Mouse (Mus musculus) CH12.LX (cell line): Measurements from ENCODE around the gene Crocc. TPM values are rescaled to one million over a fixed set of nuclear protein-coding genes. Genes with fewer than 3 reads are reported as not detected.

Experiments used
- DNase-seq: peaks from one replicate; pipeline ENCODE4 v3.0.0-alpha.2; 2013; ENCODE audit errors: extremely low read depth
- H3K27ac ChIP-seq: 2 replicates; pipeline ENCODE4 v1.5.1; 2012; ENCODE audit warnings: low read depth, mild to moderate bottlenecking, control low read depth, moderate library complexity; ENCODE audit not compliant: insufficient read depth
- H3K27me3 ChIP-seq: replicated peaks from 2 replicates; pipeline ENCODE3; 2012; ENCODE audit warnings: inconsistent platforms
- H3K36me3 ChIP-seq, 2 experiments: replicated peaks in 1 of 2; 2 replicates each; pipeline versions ENCODE3 to v1.6.1; 2012; ENCODE audit warnings: inconsistent platforms in 1 of 2, low read length in 1 of 2, mild to moderate bottlenecking in 1 of 2, mixed read lengths in 1 of 2, moderate library complexity in 1 of 2; ENCODE audit not compliant: control insufficient read depth in 1 of 2, insufficient read depth in 1 of 2
- H3K4me1 ChIP-seq, 2 experiments: 2 replicates each; pipeline ENCODE4 v1.6.1; 2012; ENCODE audit warnings: inconsistent platforms in 1 of 2, moderate library complexity in 1 of 2; ENCODE audit not compliant: insufficient read depth in 2 of 2, control insufficient read depth in 1 of 2
- H3K4me2 ChIP-seq: 2 replicates; pipeline ENCODE4 v1.6.1; 2012; ENCODE audit warnings: low read depth, mild to moderate bottlenecking, control low read depth; ENCODE audit not compliant: poor library complexity, insufficient read depth, severe bottlenecking
- H3K4me3 ChIP-seq, 3 experiments: fragments of 150-350 bp in 1 of 3; sonication (generic) in 1 of 3; replicated peaks in 1 of 3; 2 replicates each; pipeline versions ENCODE3 to v1.5.1; 2011 to 2012; ENCODE audit warnings: low read depth in 2 of 3, low read length in 2 of 3, mild to moderate bottlenecking in 2 of 3, moderate library complexity in 2 of 3, control low read depth in 1 of 3, improper control_type of control experiment in 1 of 3, inconsistent platforms in 1 of 3, mixed read lengths in 1 of 3; ENCODE audit not compliant: poor library complexity in 1 of 3
- H3K79me2 ChIP-seq: replicated peaks from 2 replicates; pipeline ENCODE4 v1.6.1; 2012; ENCODE audit warnings: mild to moderate bottlenecking, moderate library complexity; ENCODE audit not compliant: control insufficient read depth, poor library complexity, insufficient read depth, severe bottlenecking; ENCODE audit errors: extremely low read depth
- H3K9ac ChIP-seq: 2 replicates; pipeline ENCODE4 v1.6.1; 2012; ENCODE audit warnings: low read depth, mild to moderate bottlenecking, control low read depth, moderate library complexity; ENCODE audit not compliant: insufficient read depth
- H3K9me3 ChIP-seq: replicated peaks from 2 replicates; pipeline ENCODE3; 2012; ENCODE audit warnings: low read length, inconsistent platforms, mixed read lengths
- CHD1 ChIP-seq: IDR thresholded peaks from 2 replicates; pipeline ENCODE4 v1.6.1; 2012; ENCODE audit warnings: low read depth, low read length, improper control_type of control experiment, inconsistent platforms
- CHD2 ChIP-seq: IDR thresholded peaks from 2 replicates; pipeline ENCODE4 v1.6.1; 2011; ENCODE audit warnings: low read length, improper control_type of control experiment
- CTCF ChIP-seq, 2 experiments: IDR thresholded peaks in 1 of 2; conservative IDR thresholded peaks in 1 of 2; 2 replicates each; pipeline ENCODE4 v1.5.1; 2011 to 2012; ENCODE audit warnings: low read depth in 2 of 2, low read length in 2 of 2, improper control_type of control experiment in 1 of 2, inconsistent platforms in 1 of 2, mild to moderate bottlenecking in 1 of 2, moderate library complexity in 1 of 2
- EP300 ChIP-seq: IDR thresholded peaks from 2 replicates; pipeline ENCODE4 v1.6.1; 2011; ENCODE audit warnings: low read length, improper control_type of control experiment
- ETS1 ChIP-seq: conservative IDR thresholded peaks from 2 replicates; pipeline ENCODE4 v1.6.1; 2012; ENCODE audit warnings: low read depth, mild to moderate bottlenecking, inconsistent platforms, low read length, improper control_type of control experiment, moderate library complexity
- IRF4 ChIP-seq: IDR thresholded peaks from 2 replicates; pipeline ENCODE4 v1.6.1; 2014; ENCODE audit warnings: low read depth, mild to moderate bottlenecking, inconsistent platforms, low read length, improper control_type of control experiment
- JUN ChIP-seq: IDR thresholded peaks from 2 replicates; pipeline ENCODE4 v1.6.1; 2011; ENCODE audit warnings: low read depth, mild to moderate bottlenecking, low read length, improper control_type of control experiment, moderate library complexity; ENCODE audit not compliant: insufficient read depth
- KAT2A ChIP-seq: IDR thresholded peaks from 2 replicates; pipeline ENCODE4 v1.6.1; 2012; ENCODE audit warnings: low read length, improper control_type of control experiment, inconsistent platforms; ENCODE audit not compliant: insufficient replicate concordance
- MAFK ChIP-seq: IDR thresholded peaks from 2 replicates; pipeline ENCODE4 v1.6.1; 2011; ENCODE audit warnings: low read length, improper control_type of control experiment; ENCODE audit not compliant: insufficient replicate concordance
- MAZ ChIP-seq: IDR thresholded peaks from 2 replicates; pipeline ENCODE4 v1.6.1; 2012; ENCODE audit warnings: low read depth, mild to moderate bottlenecking, inconsistent platforms, low read length, improper control_type of control experiment, moderate library complexity
- MEF2A ChIP-seq: IDR thresholded peaks from 2 replicates; pipeline ENCODE4 v1.6.1; 2014; ENCODE audit warnings: low read depth, mild to moderate bottlenecking, inconsistent platforms, low read length, improper control_type of control experiment, borderline replicate concordance
- MYC ChIP-seq: IDR thresholded peaks from 2 replicates; pipeline ENCODE4 v1.6.1; 2011; ENCODE audit warnings: low read depth, mild to moderate bottlenecking, improper control_type of control experiment, low read length
- NRF1 ChIP-seq: IDR thresholded peaks from 2 replicates; pipeline ENCODE4 v1.6.1; 2014; ENCODE audit warnings: low read depth, mild to moderate bottlenecking, inconsistent platforms, low read length, improper control_type of control experiment, moderate library complexity
- PAX5 ChIP-seq: IDR thresholded peaks from 2 replicates; pipeline ENCODE4 v1.6.1; 2012; ENCODE audit warnings: low read length, inconsistent platforms, mixed read lengths
- POLR2A ChIP-seq: IDR thresholded peaks from 2 replicates; pipeline ENCODE4 v1.6.1; 2011; ENCODE audit warnings: low read depth, mild to moderate bottlenecking, improper control_type of control experiment, low read length
- POLR2AphosphoS2 ChIP-seq: IDR thresholded peaks from 2 replicates; pipeline ENCODE4 v1.6.1; 2011; ENCODE audit warnings: low read depth, low read length, improper control_type of control experiment
- RAD21 ChIP-seq: IDR thresholded peaks from 2 replicates; pipeline ENCODE4 v1.6.1; 2011; ENCODE audit warnings: low read depth, mild to moderate bottlenecking, low read length, improper control_type of control experiment, moderate library complexity
- RCOR1 ChIP-seq: conservative IDR thresholded peaks from 2 replicates; pipeline ENCODE4 v1.6.1; 2012; ENCODE audit warnings: low read depth, mild to moderate bottlenecking, inconsistent platforms, low read length, improper control_type of control experiment
- SIN3A ChIP-seq: IDR thresholded peaks from 2 replicates; pipeline ENCODE4 v1.6.1; 2012; ENCODE audit warnings: low read length, improper control_type of control experiment, inconsistent platforms
- SMC3 ChIP-seq: IDR thresholded peaks from 2 replicates; pipeline ENCODE4 v1.6.1; 2011; ENCODE audit warnings: low read depth, low read length, improper control_type of control experiment
- USF2 ChIP-seq: conservative IDR thresholded peaks from 2 replicates; pipeline ENCODE4 v1.6.1; 2011; ENCODE audit warnings: low read depth, low read length, improper control_type of control experiment
- dilution Hi-C: fragments of 300-500 bp; cut with MboI; formaldehyde crosslinking; loops from 2 replicates; pipeline ENCODE4 v1.14.3; 2020; ENCODE audit warnings: low sequenced_read_pairs; ENCODE audit not compliant: extremely low pct_unique_long_range_greater_than_20kb, extremely low pct_ligation_motif_present
- in situ Hi-C: fragments of 300-500 bp; cut with MboI; formaldehyde crosslinking; loops from 3 replicates; pipeline ENCODE4 v1.14.3; 2019; ENCODE audit warnings: low sequenced_read_pairs, low pct_ligation_motif_present, low pct_unique_long_range_greater_than_20kb, mixed read lengths
- polyA plus RNA-seq: library from polyadenylated mRNA; unstranded; fragments of >175 nt; gene quantifications from 2 replicates; pipeline ENCODE4 v1.2.1, GENCODE M21; 2012; ENCODE audit warnings: low read depth; ENCODE audit not compliant: insufficient read length
- total RNA-seq, 2 experiments: library from RNA; depleted of rRNA; stranded (reverse); fragments of 300-350 nt in 1 of 2; fragments of >200 nt in 1 of 2; gene quantifications; 2 replicates each; pipeline ENCODE4 v1.2.3; 2012 to 2014

The Crocc gene
- total and polyA plus RNA-seq, 3 experiments: 3.5 to 8.3 (median 4.8) TPM

DNA sequence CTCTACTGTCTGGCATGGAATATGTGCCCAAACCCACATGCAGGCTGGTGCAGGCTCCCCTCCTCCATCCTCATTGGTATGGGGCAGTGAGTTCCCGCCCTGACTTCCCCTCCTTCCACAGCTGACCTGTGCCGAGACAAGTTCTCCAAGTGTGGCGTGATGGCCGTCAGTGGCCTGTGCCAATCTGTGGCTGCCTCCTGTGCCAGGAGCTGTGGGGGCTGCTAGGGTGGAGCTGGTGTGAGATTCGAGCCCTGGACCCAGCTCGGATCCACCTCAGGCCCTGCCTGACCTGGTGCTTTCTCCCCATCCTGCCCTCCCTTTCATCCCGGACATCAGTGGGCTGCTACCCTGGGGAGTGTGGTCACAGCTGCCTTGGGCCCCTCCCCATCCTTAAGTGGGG is 45.0 kb downstream of the Crocc start:
- Histone ChIP-seq H3K79me2 (no peaks in the 10 kb centered on the region), H3K4me3 (no peak overlapping the region), H3K9me3 (no peaks in the 10 kb centered on the region), H3K27ac (no peak overlapping the region), H3K9ac (no peak overlapping the region), H3K36me3 (peaks cover 0 to 45% of the 10 kb centered on the region in 2 experiments), H3K27me3 (no peaks in the 10 kb centered on the region), H3K4me2 (no peak overlapping the region), H3K4me1 (peaks cover 2 to 5% of the 10 kb centered on the region in 2 experiments; a peak in 2 of 4 replicates)
- dilution Hi-C loops (no loop called here), in situ Hi-C loops (no loop called here)
- DNase-seq: no peak
- no peak for TF ChIP-seq KAT2A
- no peak for TF ChIP-seq CHD1
- no peak for TF ChIP-seq MYC
- no peak for TF ChIP-seq SMC3
- no peak for TF ChIP-seq RAD21
- TF ChIP-seq MAZ: no peak
- no peak for TF ChIP-seq IRF4

DNA sequence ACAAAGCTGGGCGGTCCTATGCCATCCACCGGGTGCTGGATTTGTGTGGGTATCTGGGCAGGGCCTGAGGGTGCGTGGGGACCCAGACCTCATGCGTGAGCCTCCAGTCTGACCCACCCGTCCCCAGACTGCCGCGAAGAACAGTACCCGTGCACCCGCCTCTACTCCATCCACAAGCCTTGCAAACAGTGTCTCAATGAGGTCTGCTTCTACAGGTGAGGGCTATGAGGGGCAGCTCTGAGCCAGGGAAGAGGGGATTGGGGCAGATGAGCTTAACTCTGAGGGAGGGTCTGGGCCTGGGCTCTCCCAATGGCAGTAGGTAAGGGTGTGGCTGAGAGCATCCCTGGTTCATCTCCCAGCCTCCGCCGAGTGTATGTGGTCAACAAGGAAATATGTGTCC is 45.5 kb downstream of the Crocc start:
- DNase-seq: no peak

DNA sequence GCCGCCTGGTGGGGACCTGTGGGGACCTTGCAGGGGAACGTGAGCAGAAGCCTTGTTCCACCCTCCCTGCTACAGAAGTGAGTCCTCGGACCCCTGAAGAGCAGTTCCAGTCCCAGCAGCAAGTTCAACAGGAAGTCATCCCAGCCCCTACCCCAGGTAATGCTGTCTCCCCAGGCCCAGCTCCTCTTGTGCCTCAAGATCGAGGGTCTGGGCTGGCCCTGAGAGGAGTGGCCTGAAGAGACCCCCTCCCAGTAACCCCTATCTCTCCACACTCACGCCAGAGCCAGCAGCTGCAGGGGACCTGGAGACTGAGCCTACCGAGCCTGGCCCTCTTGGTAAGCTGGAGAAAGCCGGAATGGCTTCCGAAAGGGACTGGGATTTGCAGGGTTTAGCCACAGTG is 46.2 kb downstream of the Crocc start:
- Histone ChIP-seq H3K27ac (no peak overlapping the region), H3K9ac (no peak overlapping the region), H3K4me2 (no peak overlapping the region), H3K4me3 (no peak overlapping the region), H3K9me3 (no peaks in the 10 kb centered on the region), H3K36me3 (peaks cover 0 to 33% of the 10 kb centered on the region in 2 experiments), H3K27me3 (no peaks in the 10 kb centered on the region), H3K4me1 (peaks cover 2 to 5% of the 10 kb centered on the region in 2 experiments; a peak in 2 of 4 replicates), H3K79me2 (no peaks in the 10 kb centered on the region)
- no peak for DNase-seq
- dilution Hi-C loops (no loop called here), in situ Hi-C loops (no loop called here)
- TF ChIP-seq KAT2A: no peak

More for the DNA sequence above, 45.5 kb downstream of the Crocc start:
- Histone ChIP-seq H3K79me2 (no peaks in the 10 kb centered on the region), H3K9ac (no peak overlapping the region), H3K4me1 (peaks cover 2 to 5% of the 10 kb centered on the region in 2 experiments; a peak in 2 of 4 replicates), H3K27ac (no peak overlapping the region), H3K9me3 (no peaks in the 10 kb centered on the region), H3K27me3 (no peaks in the 10 kb centered on the region), H3K4me3 (no peak overlapping the region), H3K36me3 (peaks cover 0 to 40% of the 10 kb centered on the region in 2 experiments), H3K4me2 (no peak overlapping the region)
- in situ Hi-C loops (no loop called here), dilution Hi-C loops (no loop called here)
- TF ChIP-seq JUN (no peak), NRF1 (no peak), CHD2 (no peak), ETS1 (no peak), CTCF (conservative IDR thresholded peaks at IDR 0.05 in 1 of 2, IDR thresholded peaks at IDR 0.05 in 1 of 2; ENCODE audit: low read depth in 2 of 2, low read length in 2 of 2) (no peak), MAZ (no peak), POLR2AphosphoS2 (no peak), MAFK (no peak), PAX5 (no peak), USF2 (no peak), MEF2A (no peak), RCOR1 (no peak), POLR2A (no peak), SIN3A (no peak), EP300 (no peak)
